Mouse (Mus musculus) frontal cortex, postnatal 36 days (tissue): Measurements from ENCODE around the gene Mapre3.

ENCODE experiments used
- DNase-seq, 2 experiments: peaks; one replicate each; pipeline ENCODE4 v3.0.0; 2022; ENCODE audit warnings: low spot score in 2 of 2

Gene Mapre3

GRCm38 (mm10) chr5:30814424-30815119, at the start of gene Mapre3:
Mapre3 (plus strand) TSS chr5:30814641.
- peak; percentile 94 for DNase-seq

- peak in 1 of 2 experiments; percentile 23 for DNase-seq
These were observed 48.7 kb upstream of the Mapre3 start for GRCm38 (mm10) chr5:30765596-30766370.

- no peak for DNase-seq
These were observed 46.4 kb upstream of the Mapre3 start for GRCm38 (mm10) chr5:30768082-30768481.

GRCm38 (mm10) chr5:30768598-30768997, 45.8 kb upstream of the Mapre3 start:
- no peak for DNase-seq

GRCm38 (mm10) chr5:30769075-30769474, 45.4 kb upstream of the Mapre3 start:
- no peak for DNase-seq

- DNase-seq: peak; percentile 90 to 94
These were observed 39.7 kb upstream of the Mapre3 start for GRCm38 (mm10) chr5:30774601-30775371.

GRCm38 (mm10) chr5:30780699-30781098, 33.7 kb upstream of the Mapre3 start:
- peak in 1 of 2 experiments; percentile 37 for DNase-seq

- no peak for DNase-seq
These were observed 33.3 kb upstream of the Mapre3 start for GRCm38 (mm10) chr5:30781147-30781546.

GRCm38 (mm10) chr5:30787381-30787780, 27.1 kb upstream of the Mapre3 start:
- DNase-seq: no peak

- no peak for DNase-seq
These were observed 24.4 kb upstream of the Mapre3 start for GRCm38 (mm10) chr5:30790047-30790446.

- peak; percentile 71 to 79 for DNase-seq
These were observed 18.3 kb upstream of the Mapre3 start for GRCm38 (mm10) chr5:30796125-30796524.

GRCm38 (mm10) chr5:30797482-30797881, 17.0 kb upstream of the Mapre3 start:
- no peak for DNase-seq

- DNase-seq: no peak
These were observed 16.5 kb upstream of the Mapre3 start for GRCm38 (mm10) chr5:30797982-30798381.

- no peak for DNase-seq
These were observed 15.5 kb upstream of the Mapre3 start for GRCm38 (mm10) chr5:30798965-30799364.

GRCm38 (mm10) chr5:30802724-30803467, 11.5 kb upstream of the Mapre3 start:
- no peak for DNase-seq

GRCm38 (mm10) chr5:30806106-30806505, 8.3 kb upstream of the Mapre3 start:
- DNase-seq: peak; percentile 92

- no peak for DNase-seq
These were observed 652 bp downstream of the Mapre3 start for GRCm38 (mm10) chr5:30815120-30815465.

- DNase-seq: peak in 1 of 2 experiments; percentile 14
These were observed 1.9 kb downstream of the Mapre3 start for GRCm38 (mm10) chr5:30816261-30816791.

- no peak for DNase-seq
These were observed 4.4 kb downstream of the Mapre3 start for GRCm38 (mm10) chr5:30818758-30819309.

GRCm38 (mm10) chr5:30822689-30823088, 8.2 kb downstream of the Mapre3 start:
- no peak for DNase-seq

GRCm38 (mm10) chr5:30823091-30823490, 8.7 kb downstream of the Mapre3 start:
- no peak for DNase-seq
